Mouse (Mus musculus) forebrain, postnatal 0 days (tissue): ENCODE data around the gene Tspan18. TPM values are rescaled to one million over a fixed set of nuclear protein-coding genes. Genes with fewer than 3 reads are reported as not detected.

Experiments used
- ATAC-seq: fragments of 200-750 bp; cut with Nextera tagmentation; 2 replicates; pipeline ENCODE4 v1.8.0; 2017; ENCODE audit warnings: mild to moderate bottlenecking, moderate library complexity
- DNase-seq: peaks from one replicate; pipeline ENCODE4 v3.0.0-alpha.2; 2015
- H3K27ac ChIP-seq: fragments of 300-500 bp; sonication (generic); 2 replicates; pipeline ENCODE4 v1.5.1; 2014; ENCODE audit warnings: low read depth, mild to moderate bottlenecking, antibody characterized with exemption, low read length, moderate library complexity, mixed read lengths
- H3K27me3 ChIP-seq: fragments of 300-500 bp; sonication (generic); 2 replicates; pipeline ENCODE4 v1.6.1; 2014; ENCODE audit warnings: mild to moderate bottlenecking, low read length, mixed read lengths; ENCODE audit not compliant: insufficient read depth
- H3K36me3 ChIP-seq: fragments of 300-500 bp; sonication (generic); 2 replicates; pipeline ENCODE4 v1.6.1; 2014; ENCODE audit warnings: mild to moderate bottlenecking, moderate library complexity; ENCODE audit not compliant: insufficient read depth
- H3K4me1 ChIP-seq: fragments of 300-500 bp; sonication (generic); 2 replicates; pipeline ENCODE4 v1.6.1; 2014; ENCODE audit warnings: antibody characterized with exemption; ENCODE audit not compliant: insufficient read depth
- H3K4me2 ChIP-seq: fragments of 300-500 bp; sonication (generic); 2 replicates; pipeline ENCODE4 v1.6.1; 2014; ENCODE audit warnings: low read depth, mild to moderate bottlenecking, moderate library complexity
- H3K4me3 ChIP-seq: fragments of 300-500 bp; sonication (generic); 2 replicates; pipeline ENCODE4 v1.5.1; 2014; ENCODE audit warnings: low read depth, low read length, mixed read lengths
- H3K9ac ChIP-seq: fragments of 300-500 bp; sonication (generic); 2 replicates; pipeline ENCODE4 v1.6.1; 2014; ENCODE audit warnings: mild to moderate bottlenecking
- H3K9me3 ChIP-seq: fragments of 300-500 bp; sonication (generic); 2 replicates; pipeline ENCODE4 v1.6.1; 2016; ENCODE audit warnings: low read length
- CTCF ChIP-seq: sonication (generic); IDR thresholded peaks from 2 replicates; pipeline ENCODE4 v1.5.1; 2016; ENCODE audit warnings: antibody characterized with exemption, control low read depth, low read depth
- WGBS: fragments of 180-500 bp; shearing (Covaris S2); extraction: QIAGEN DNeasy Blood & Tissue Kit; methylation state at CpG from one replicate; pipeline ENCODE4 v1.1.7; 2014; 5-methylcytosine and 5-hydroxymethylcytosine counted together
- polyA plus RNA-seq: library from polyadenylated mRNA; unstranded; fragments of >200 nt; fragmentation: Nextera tagmentation; extraction: Ambion mirVana; gene quantifications from 2 replicates; pipeline ENCODE4 v1.2.1, GENCODE M21; 2015
- total RNA-seq: library from RNA; depleted of rRNA; stranded (reverse); fragments of >200 nt; gene quantifications from 2 replicates; pipeline ENCODE4 v1.2.3, GENCODE M21; 2014

The Tspan18 gene
- total and polyA plus RNA-seq, 2 experiments from 2014 or later: 14.4 to 23.1 TPM

DNA sequence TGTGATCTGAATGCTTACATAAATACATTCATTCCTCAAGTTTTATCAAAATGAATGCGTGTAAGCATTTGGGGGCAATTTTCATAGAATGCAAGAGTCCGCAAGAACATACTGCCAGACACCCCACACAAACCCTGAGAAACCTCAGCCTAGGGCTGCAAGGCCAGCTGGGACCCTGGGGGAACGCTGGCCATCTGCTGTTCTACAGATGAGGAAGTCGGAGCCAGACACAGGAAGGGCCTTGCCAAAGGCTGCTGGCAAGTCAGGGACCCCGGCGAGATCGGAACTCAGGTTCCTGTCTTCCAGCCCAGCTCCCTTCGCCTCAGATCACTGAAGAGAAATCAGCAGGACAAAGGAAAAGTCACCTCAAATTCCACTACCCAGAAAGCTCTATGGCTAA is 34.6 kb upstream of the Tspan18 start:
- 69% methylated on average over 8 of the region's 8 CpGs for WGBS
- ATAC-seq (no peak), DNase-seq (no peak)
- H3K27me3 ChIP-seq: no peaks in the 10 kb centered on the region
- H3K9me3 ChIP-seq: no peaks in the 10 kb centered on the region
- no peak overlapping the region for H3K4me3 ChIP-seq
- no peak overlapping the region for H3K9ac ChIP-seq
- H3K36me3 ChIP-seq: no peaks in the 10 kb centered on the region
- H3K27ac ChIP-seq: no peak overlapping the region
- no peaks in the 10 kb centered on the region for H3K4me1 ChIP-seq
- no peak for TF ChIP-seq CTCF
- no peak overlapping the region for H3K4me2 ChIP-seq

GRCm38 (mm10) chr2:93367962-93368361 is 33.7 kb upstream of the Tspan18 start:
- no peak overlapping the region for H3K4me2 ChIP-seq
- no peak for ATAC-seq

GRCm38 (mm10) chr2:93365411-93365810 is 31.1 kb upstream of the Tspan18 start:
- Histone ChIP-seq H3K9me3 (no peaks in the 10 kb centered on the region), H3K4me3 (no peak overlapping the region), H3K4me2 (no peak overlapping the region), H3K4me1 (no peaks in the 10 kb centered on the region), H3K27ac (no peak overlapping the region), H3K36me3 (no peaks in the 10 kb centered on the region), H3K27me3 (no peaks in the 10 kb centered on the region), H3K9ac (no peak overlapping the region)
- no peak for TF ChIP-seq CTCF
- DNase-seq (no peak), ATAC-seq (no peak)
- WGBS: 67% methylated on average over 9 of the region's 9 CpGs

More at GRCm38 (mm10) chr2:93367962-93368361, 33.7 kb upstream of the Tspan18 start:
- TF ChIP-seq CTCF: no peak
- no peak overlapping the region for H3K4me3 ChIP-seq
- H3K9ac ChIP-seq: no peak overlapping the region
- DNase-seq: no peak
- H3K9me3 ChIP-seq: no peaks in the 10 kb centered on the region
- H3K36me3 ChIP-seq: no peaks in the 10 kb centered on the region
- 29% methylated on average over 6 of the region's 6 CpGs for WGBS
- no peak overlapping the region for H3K27ac ChIP-seq
- no peaks in the 10 kb centered on the region for H3K27me3 ChIP-seq
- H3K4me1 ChIP-seq: no peaks in the 10 kb centered on the region

- no peaks in the 10 kb centered on the region for H3K27me3 ChIP-seq
- WGBS: 67% methylated on average over 2 of the region's 2 CpGs
- TF ChIP-seq CTCF: no peak
- ATAC-seq (no peak), DNase-seq (no peak)
- no peaks in the 10 kb centered on the region for H3K36me3 ChIP-seq
- no peak overlapping the region for H3K9ac ChIP-seq
- H3K4me1 ChIP-seq: no peaks in the 10 kb centered on the region
- no peak overlapping the region for H3K4me2 ChIP-seq
- no peak overlapping the region for H3K27ac ChIP-seq
- no peaks in the 10 kb centered on the region for H3K9me3 ChIP-seq
- H3K4me3 ChIP-seq: no peak overlapping the region
These were observed 30.6 kb upstream of the Tspan18 start for GRCm38 (mm10) chr2:93364951-93365350.

- WGBS: 51% methylated on average over 5 of the region's 5 CpGs
These were observed 27.1 kb upstream of the Tspan18 start for GRCm38 (mm10) chr2:93361454-93361853.

DNA sequence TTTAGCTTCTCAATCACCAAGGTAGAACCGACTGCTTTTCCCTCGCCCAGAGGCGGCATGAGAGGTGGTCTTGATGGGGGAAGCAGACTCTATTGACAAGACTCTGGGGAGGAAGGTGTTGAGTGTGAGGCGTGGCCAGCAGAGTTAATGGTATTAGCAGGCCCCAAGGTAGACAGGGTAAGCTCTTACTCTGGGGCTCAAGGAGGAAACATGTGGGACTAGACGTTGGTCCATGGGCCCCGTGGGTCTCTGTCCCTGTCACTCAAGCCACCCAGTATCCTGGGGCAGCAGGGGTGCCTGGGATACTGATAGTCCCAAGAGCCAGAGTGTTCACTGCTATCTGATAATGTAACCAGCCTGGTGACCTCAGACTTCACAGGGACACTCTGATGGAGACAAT is 26.0 kb upstream of the Tspan18 start:
- Histone ChIP-seq H3K36me3 (no peaks in the 10 kb centered on the region), H3K9me3 (no peaks in the 10 kb centered on the region), H3K9ac (no peak overlapping the region), H3K27ac (no peak overlapping the region), H3K4me3 (no peak overlapping the region), H3K4me2 (no peak overlapping the region), H3K27me3 (no peaks in the 10 kb centered on the region), H3K4me1 (no peaks in the 10 kb centered on the region)
- ATAC-seq (no peak), DNase-seq (no peak)
- 87% methylated on average over 6 of the region's 6 CpGs for WGBS
- no peak for TF ChIP-seq CTCF

More at GRCm38 (mm10) chr2:93361454-93361853, 27.1 kb upstream of the Tspan18 start:
- DNase-seq (no peak), ATAC-seq (no peak)
- Histone ChIP-seq H3K27ac (no peak overlapping the region), H3K36me3 (no peaks in the 10 kb centered on the region), H3K27me3 (no peaks in the 10 kb centered on the region), H3K4me2 (no peak overlapping the region), H3K9me3 (no peaks in the 10 kb centered on the region), H3K4me1 (no peaks in the 10 kb centered on the region), H3K9ac (no peak overlapping the region), H3K4me3 (no peak overlapping the region)
- no peak for TF ChIP-seq CTCF

- H3K9ac ChIP-seq: no peak overlapping the region
- no peaks in the 10 kb centered on the region for H3K9me3 ChIP-seq
- H3K27ac ChIP-seq: no peak overlapping the region
- ATAC-seq (no peak), DNase-seq (no peak)
- H3K4me1 ChIP-seq: no peaks in the 10 kb centered on the region
- H3K4me2 ChIP-seq: no peak overlapping the region
- TF ChIP-seq CTCF: no peak
- no peaks in the 10 kb centered on the region for H3K36me3 ChIP-seq
- H3K4me3 ChIP-seq: no peak overlapping the region
- H3K27me3 ChIP-seq: no peaks in the 10 kb centered on the region
- 71% methylated on average over 2 of the region's 2 CpGs for WGBS
These were observed 23.1 kb upstream of the Tspan18 start for GRCm38 (mm10) chr2:93357391-93357790.

DNA sequence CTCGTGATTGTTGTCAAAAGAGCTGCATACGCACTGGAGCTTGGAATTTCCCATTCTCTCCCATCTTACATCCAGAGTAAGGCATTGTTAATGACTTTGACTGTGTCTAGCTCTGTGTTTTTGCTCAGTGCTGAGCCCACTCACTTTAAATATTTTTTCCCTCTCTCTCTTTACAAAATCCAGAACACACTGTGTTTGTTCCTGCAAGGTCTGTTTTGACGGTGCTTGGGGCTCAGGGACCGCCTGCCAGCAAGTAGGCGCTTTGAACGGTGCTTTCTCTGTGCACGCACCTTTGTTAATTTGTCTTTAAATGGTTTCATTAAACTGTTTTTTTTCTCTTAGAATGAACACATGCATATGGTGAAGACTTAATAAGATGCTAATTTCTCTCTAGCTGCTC is 21.5 kb upstream of the Tspan18 start:
- no peak overlapping the region; the same call in 1 of the 2 replicates for H3K9ac ChIP-seq
- peak; percentile 40; the same call in 1 of the 2 replicates for ATAC-seq
- no peak overlapping the region for H3K4me3 ChIP-seq
- no peak for TF ChIP-seq CTCF
- no peaks in the 10 kb centered on the region for H3K36me3 ChIP-seq
- H3K27ac ChIP-seq: no peak overlapping the region
- 15% methylated on average over 7 of the region's 7 CpGs for WGBS
- DNase-seq: no peak
- no peak overlapping the region for H3K4me2 ChIP-seq
- no peaks in the 10 kb centered on the region for H3K27me3 ChIP-seq
- H3K4me1 ChIP-seq: no peaks in the 10 kb centered on the region
- H3K9me3 ChIP-seq: no peaks in the 10 kb centered on the region
